Mouse (Mus musculus) embryonic facial prominence, embryonic 13.5 days (tissue): Measurements from ENCODE around the gene Prlh. TPM values are rescaled to one million over a fixed set of nuclear protein-coding genes. Genes with fewer than 3 reads are reported as not detected.

Experiments
- ATAC-seq: fragments of 200-750 bp; cut with Nextera tagmentation; 2 replicates; pipeline ENCODE4 v1.8.0; 2017; ENCODE audit warnings: low read depth; ENCODE audit not compliant: insufficient number of reproducible peaks, insufficient read depth, low FRiP score, low TSS enrichment
- H3K27ac ChIP-seq: fragments of 300-500 bp; sonication (generic); 2 replicates; pipeline ENCODE4 v1.5.1; 2015; ENCODE audit warnings: moderate library complexity, mild to moderate bottlenecking, inconsistent platforms
- H3K27me3 ChIP-seq: fragments of 300-500 bp; sonication (generic); 2 replicates; pipeline ENCODE4 v1.6.1; 2015; ENCODE audit warnings: mild to moderate bottlenecking, inconsistent platforms
- H3K36me3 ChIP-seq: fragments of 300-500 bp; sonication (generic); 2 replicates; pipeline ENCODE4 v1.6.1; 2015; ENCODE audit warnings: mild to moderate bottlenecking, inconsistent platforms
- H3K4me1 ChIP-seq: fragments of 300-500 bp; sonication (generic); 2 replicates; pipeline ENCODE4 v1.6.1; 2015; ENCODE audit warnings: inconsistent platforms
- H3K4me2 ChIP-seq: fragments of 300-500 bp; sonication (generic); 2 replicates; pipeline ENCODE4 v1.6.1; 2015; ENCODE audit warnings: moderate library complexity, mild to moderate bottlenecking, inconsistent platforms
- H3K4me3 ChIP-seq: fragments of 300-500 bp; sonication (generic); 2 replicates; pipeline ENCODE4 v1.5.1; 2015; ENCODE audit warnings: mild to moderate bottlenecking, inconsistent platforms
- H3K9ac ChIP-seq: fragments of 300-500 bp; sonication (generic); 2 replicates; pipeline ENCODE4 v1.6.1; 2015; ENCODE audit warnings: mild to moderate bottlenecking, inconsistent platforms
- H3K9me3 ChIP-seq: fragments of 300-500 bp; sonication (generic); 2 replicates; pipeline ENCODE4 v1.6.1; 2016; ENCODE audit warnings: inconsistent platforms
- whole genome bisulfite sequencing: fragments of 180-500 bp; shearing (Covaris S2); methylation state at CpG from one replicate; pipeline ENCODE4 v1.1.7; 2015; ENCODE audit warnings: mixed read lengths; 5-methylcytosine and 5-hydroxymethylcytosine counted together
- polyA plus RNA-seq: library from polyadenylated mRNA; unstranded; fragments of >200 nt; fragmentation: Nextera tagmentation; extraction: Ambion mirVana; gene quantifications from 2 replicates; pipeline ENCODE4 v1.2.1, GENCODE M21; 2015

The Prlh gene
- polyA plus RNA-seq, 1 experiment from 2014 or later, result not detected

GRCm38 (mm10) chr1:90975960-90976359 lies 23.1 kb downstream of the Prlh start:
- H3K27me3 ChIP-seq, result peaks cover 3% of the 10 kb centered on the region; the same call in 1 of the 2 replicates
- no peak overlapping the region for H3K4me2 ChIP-seq
- H3K36me3 ChIP-seq, result no peaks in the 10 kb centered on the region
- WGBS, result 77% methylated on average over 4 of the region's 4 CpGs
- H3K4me1 ChIP-seq, result peaks cover 32% of the 10 kb centered on the region
- no peak overlapping the region for H3K9ac ChIP-seq
- no peak overlapping the region for H3K27ac ChIP-seq
- no peak for ATAC-seq
- no peak overlapping the region for H3K4me3 ChIP-seq
- H3K9me3 ChIP-seq, result no peaks in the 10 kb centered on the region

- Histone ChIP-seq H3K4me2 (no peak overlapping the region), H3K27me3 (no peaks in the 10 kb centered on the region), H3K9ac (no peak overlapping the region), H3K36me3 (no peaks in the 10 kb centered on the region), H3K9me3 (no peaks in the 10 kb centered on the region), H3K27ac (no peak overlapping the region), H3K4me1 (0 out of 2 replicates have a peak, but pooled peaks cover 3% of the 10 kb centered on the region), H3K4me3 (no peak overlapping the region)
- ATAC-seq, result no peak
- 55% methylated on average over 10 of the region's 10 CpGs for WGBS
Observed at GRCm38 (mm10) chr1:90980638-90981330, 27.9 kb downstream of the Prlh start.

- WGBS, result 65% methylated on average over 3 of the region's 3 CpGs
- H3K4me1 ChIP-seq, result 0 out of 2 replicates have a peak, but pooled peaks cover 3% of the 10 kb centered on the region
- no peak for ATAC-seq
Observed at GRCm38 (mm10) chr1:90981346-90981745, 28.4 kb downstream of the Prlh start.

GRCm38 (mm10) chr1:90995916-90996315 lies 43.0 kb downstream of the Prlh start:
- Histone ChIP-seq H3K9me3 (peaks cover 3% of the 10 kb centered on the region; the same call in 1 of the 2 replicates), H3K36me3 (no peaks in the 10 kb centered on the region), H3K9ac (no peak overlapping the region), H3K27ac (no peak overlapping the region), H3K4me1 (peaks cover 22% of the 10 kb centered on the region), H3K4me3 (no peak overlapping the region), H3K27me3 (no peaks in the 10 kb centered on the region), H3K4me2 (no peak overlapping the region)
- WGBS, result 84% methylated on average over 1 of the region's 1 CpGs
- no peak for ATAC-seq

More at GRCm38 (mm10) chr1:90981346-90981745, 28.4 kb downstream of the Prlh start:
- Histone ChIP-seq H3K9me3 (no peaks in the 10 kb centered on the region), H3K4me2 (no peak overlapping the region), H3K36me3 (no peaks in the 10 kb centered on the region), H3K27ac (no peak overlapping the region), H3K9ac (no peak overlapping the region), H3K4me3 (no peak overlapping the region), H3K27me3 (no peaks in the 10 kb centered on the region)

- Histone ChIP-seq H3K36me3 (no peaks in the 10 kb centered on the region), H3K9me3 (peaks cover 3% of the 10 kb centered on the region; the same call in 1 of the 2 replicates), H3K27ac (no peak overlapping the region), H3K4me1 (peaks cover 29% of the 10 kb centered on the region), H3K4me3 (no peak overlapping the region), H3K4me2 (no peak overlapping the region), H3K9ac (no peak overlapping the region), H3K27me3 (no peaks in the 10 kb centered on the region)
- no peak for ATAC-seq
- WGBS, result 63% methylated on average over 4 of the region's 4 CpGs
Observed at GRCm38 (mm10) chr1:90997136-90997535, 44.2 kb downstream of the Prlh start.

- H3K4me2 ChIP-seq, result peak overlapping the region; percentile 99; the same call in 1 of the 2 replicates
- ATAC-seq, result no peak
- no peak overlapping the region for H3K27ac ChIP-seq
- H3K4me1 ChIP-seq, result peaks cover 30% of the 10 kb centered on the region
- WGBS, result 83% methylated on average over 5 of the region's 5 CpGs
- no peaks in the 10 kb centered on the region for H3K27me3 ChIP-seq
- no peak overlapping the region; the same call in 1 of the 2 replicates for H3K9ac ChIP-seq
- peaks cover 3% of the 10 kb centered on the region; the same call in 1 of the 2 replicates for H3K9me3 ChIP-seq
- no peaks in the 10 kb centered on the region for H3K36me3 ChIP-seq
- H3K4me3 ChIP-seq, result peak overlapping the region; percentile 81; the same call in 1 of the 2 replicates
Observed at GRCm38 (mm10) chr1:90997641-90998040, 44.7 kb downstream of the Prlh start.

GRCm38 (mm10) chr1:90998268-90998890 lies 45.5 kb downstream of the Prlh start, which contains the start of gene Lrrfip1:
Gene Lrrfip1, plus strand, starts transcription at chr1:90998737.
- peak; percentile 63; the same call in 1 of the 2 replicates for ATAC-seq

GRCm38 (mm10) chr1:90998891-90999611 lies 46.1 kb downstream of the Prlh start:
- no peak for ATAC-seq
- H3K36me3 ChIP-seq, result no peaks in the 10 kb centered on the region
- H3K27ac ChIP-seq, result no peak overlapping the region
- peaks cover 3% of the 10 kb centered on the region; the same call in 1 of the 2 replicates for H3K9me3 ChIP-seq
- no peaks in the 10 kb centered on the region for H3K27me3 ChIP-seq
- H3K4me3 ChIP-seq, result peak overlapping the region; percentile 81
- H3K9ac ChIP-seq, result peak overlapping the region; percentile 87
- 1% methylated on average over 41 of the region's 41 CpGs for WGBS
- peaks cover 30% of the 10 kb centered on the region for H3K4me1 ChIP-seq
- peak overlapping the region; percentile 99 for H3K4me2 ChIP-seq

More at GRCm38 (mm10) chr1:90998268-90998890, 45.5 kb downstream of the Prlh start, which contains the start of gene Lrrfip1:
- Histone ChIP-seq H3K27ac (no peak within 1 kb of the TSS), H3K36me3 (no peaks in the 10 kb centered on the region), H3K27me3 (no peaks in the 10 kb centered on the region), H3K4me3 (peak within 1 kb of the TSS; percentile 81), H3K4me1 (peaks cover 30% of the 10 kb centered on the region), H3K9ac (peak within 1 kb of the TSS; percentile 87), H3K4me2 (peak within 1 kb of the TSS; percentile 99), H3K9me3 (peaks cover 3% of the 10 kb centered on the region; the same call in 1 of the 2 replicates)
- WGBS, result 2% methylated on average over 59 of the region's 59 CpGs

GRCm38 (mm10) chr1:90999911-91000601 lies 47.1 kb downstream of the Prlh start:
- no peaks in the 10 kb centered on the region for H3K27me3 ChIP-seq
- no peak overlapping the region for H3K9ac ChIP-seq
- no peaks in the 10 kb centered on the region for H3K36me3 ChIP-seq
- no peak for ATAC-seq
- 70% methylated on average over 10 of the region's 10 CpGs for WGBS
- H3K4me1 ChIP-seq, result peaks cover 30% of the 10 kb centered on the region
- H3K27ac ChIP-seq, result no peak overlapping the region
- peak overlapping the region; percentile 99 for H3K4me2 ChIP-seq
- peak overlapping the region; percentile 81; the same call in 1 of the 2 replicates for H3K4me3 ChIP-seq
- H3K9me3 ChIP-seq, result peaks cover 3% of the 10 kb centered on the region; the same call in 1 of the 2 replicates

GRCm38 (mm10) chr1:91001101-91001500 lies 48.2 kb downstream of the Prlh start:
- no peak overlapping the region for H3K4me3 ChIP-seq
- no peak overlapping the region for H3K9ac ChIP-seq
- H3K36me3 ChIP-seq, result no peaks in the 10 kb centered on the region
- no peak for ATAC-seq
- no peaks in the 10 kb centered on the region for H3K27me3 ChIP-seq
- no peak overlapping the region for H3K4me2 ChIP-seq
- WGBS, result 85% methylated on average over 3 of the region's 3 CpGs
- H3K27ac ChIP-seq, result no peak overlapping the region
- H3K9me3 ChIP-seq, result no peaks in the 10 kb centered on the region
- H3K4me1 ChIP-seq, result peaks cover 30% of the 10 kb centered on the region
